Mouse (Mus musculus): ENCODE measurements around the gene Adamts3.

- no peak for TF ChIP-seq POLR2A (IDR thresholded peaks at IDR 0.05; ENCODE audit: insufficient read length, low read depth)
- TF ChIP-seq E2F4 (IDR thresholded peaks at IDR 0.05; ENCODE audit: insufficient read depth) = no peak
- no peak for TF ChIP-seq MAX (IDR thresholded peaks at IDR 0.05; ENCODE audit: low read depth)
Measured at GRCm38 (mm10) chr5:89728117-89728516, 155.0 kb downstream of the Adamts3 start.

Data from myocyte (in vitro differentiated cells).